Mouse (Mus musculus): ENCODE results near the gene Cbln3.

- no peak for TF ChIP-seq GATA1 (IDR thresholded peaks at IDR 0.05; ENCODE audit: borderline replicate concordance, low read length)
- no peak for TF ChIP-seq FLI1 (IDR thresholded peaks at IDR 0.05; ENCODE audit: low read length)
These were observed 15.8 kb downstream of the Cbln3 start for GRCm38 (mm10) chr14:55868230-55869026.
